Mouse (Mus musculus) B cell, adult 67 days (primary cell): ENCODE data around the gene Cfdp1. TPM values are rescaled to one million over a fixed set of nuclear protein-coding genes. Genes with fewer than 3 reads are reported as not detected.

Experiments
- total RNA-seq, 2 experiments: library from RNA; stranded (reverse); gene quantifications; 4 replicates each; pipeline ENCODE4 v1.2.4; 2023

The Cfdp1 gene
- 10 to 100 TPM; 44.7 to 49.1 TPM for total RNA-seq

DNA sequence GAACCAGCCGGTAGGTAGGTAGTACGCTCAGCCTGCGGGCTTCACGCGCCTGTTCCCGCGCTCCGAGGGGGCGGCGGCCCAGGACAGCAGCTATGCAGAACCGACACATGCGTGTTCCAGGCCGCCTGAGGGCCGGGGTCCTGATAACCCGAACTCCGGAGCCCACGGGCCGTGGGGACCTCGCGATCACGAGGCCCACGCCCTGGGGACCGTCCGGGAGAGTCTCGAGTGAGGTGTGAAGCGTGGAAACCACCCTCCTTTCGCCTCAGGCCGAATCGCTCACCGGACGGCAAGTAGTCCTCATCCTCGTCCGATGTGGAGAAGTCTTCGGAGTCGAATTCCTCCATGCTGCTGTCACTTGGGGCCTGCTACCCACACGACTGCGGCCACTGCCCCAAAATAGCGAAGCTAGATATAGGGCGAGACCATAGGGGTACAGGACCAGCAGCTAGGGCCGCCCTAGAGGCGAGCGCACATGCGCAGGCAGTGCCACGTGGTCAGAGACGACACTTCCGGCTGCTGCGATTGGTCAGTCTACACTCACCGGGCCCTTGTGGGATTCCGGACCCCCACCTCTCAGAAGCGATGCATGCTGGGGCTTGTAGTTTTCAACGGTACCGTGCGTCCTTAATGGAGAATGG, at the start of gene Cfdp1:
Gene Cfdp1 (minus strand): TSS at position 431 of the 641 bp plus-strand sequence.

DNA sequence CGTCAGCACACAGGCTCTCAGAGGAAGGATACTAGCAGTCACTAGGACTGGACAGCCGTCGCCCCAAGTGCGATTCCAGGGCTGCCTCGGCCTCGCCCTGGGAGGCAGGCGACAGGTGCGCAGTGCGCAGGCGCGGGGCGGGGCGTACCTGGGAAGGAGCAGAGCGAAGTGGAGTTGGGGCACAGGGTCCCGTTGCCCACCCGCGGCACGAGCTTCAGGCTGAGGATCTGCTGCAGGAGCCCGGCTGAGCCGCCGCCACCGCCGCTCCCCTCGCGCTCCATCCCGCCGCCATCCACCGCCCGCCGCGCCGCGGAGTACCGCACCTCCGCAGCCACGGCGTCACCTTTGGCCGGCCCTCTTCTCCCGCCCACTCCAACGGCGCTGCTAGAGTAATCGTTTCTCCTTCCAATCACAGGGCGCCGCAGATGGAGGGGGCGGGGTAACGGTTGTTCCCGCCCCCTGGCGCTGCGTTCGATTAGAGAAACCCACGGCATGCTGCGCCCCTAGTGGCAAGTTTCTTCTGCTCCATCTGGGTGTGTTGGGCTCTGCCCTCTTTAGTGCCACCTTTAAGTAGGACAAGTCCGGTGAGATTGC, 22.4 kb upstream of the Cfdp1 start, which contains the start of gene Tmem170:
Gene Tmem170 (minus strand): TSS at position 396 of the 594 bp plus-strand sequence.

DNA sequence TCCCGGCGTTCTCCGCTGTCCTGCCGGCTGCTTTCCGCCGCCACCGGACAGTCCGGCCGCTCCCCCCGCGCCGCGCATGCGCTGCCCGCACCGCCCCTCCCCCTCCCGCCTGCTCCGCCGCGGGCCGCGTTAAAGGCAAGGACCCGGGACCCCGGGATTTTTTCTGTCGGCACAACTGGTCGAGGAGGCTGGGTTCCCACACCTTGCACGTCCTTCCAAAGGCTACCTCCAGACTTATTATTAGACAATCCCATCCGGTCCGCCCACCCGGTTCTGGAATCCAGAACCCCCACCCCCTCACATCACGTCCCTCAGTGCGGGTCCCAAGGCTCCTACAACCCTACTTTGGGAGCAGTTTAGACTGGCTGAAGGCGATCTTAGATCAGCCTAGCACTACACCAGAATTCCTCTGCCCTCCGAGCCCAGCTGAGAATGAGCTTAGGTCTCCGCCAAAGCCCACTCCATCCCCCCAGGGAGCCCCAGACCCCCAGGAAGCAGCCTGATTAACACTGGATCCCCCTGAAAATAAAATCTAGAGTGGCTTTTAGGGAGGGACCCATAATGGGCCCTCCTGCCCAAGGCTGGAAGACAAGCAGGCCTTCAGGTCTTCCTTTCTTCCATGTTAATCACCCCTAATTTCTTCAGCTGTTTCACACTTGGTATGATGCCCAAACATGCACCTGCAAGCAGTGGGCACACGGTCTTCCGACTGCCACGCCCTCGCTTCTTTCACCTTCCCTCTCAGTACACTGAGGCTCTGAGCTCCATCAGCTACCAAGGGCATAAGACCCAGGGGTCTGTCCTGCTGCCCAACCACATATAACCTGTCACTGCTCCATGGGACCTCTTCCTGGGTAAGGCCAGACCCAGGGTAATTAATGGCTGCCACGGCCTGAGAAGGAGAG, 110.0 kb downstream of the Cfdp1 start, which contains the start of gene Bcar1:
Gene Bcar1 (minus strand): TSS at position 18 of the 905 bp plus-strand sequence.

Other genes starting within 250 kb of the Cfdp1 start
- under 1 TPM in 1 of 2 experiments, not detected in 1; 0.23 TPM for gene Ldhd, start 223.9 kb downstream of the Cfdp1 start, total RNA-seq
- gene Zfp1, start 210.9 kb downstream of the Cfdp1 start, total RNA-seq = 10 to 100 TPM; 19.4 to 25.5 TPM
- gene Ctrb1, start 163.3 kb downstream of the Cfdp1 start, total RNA-seq = not detected
- under 1 TPM in 1 of 2 experiments, not detected in 1; 0.33 TPM for gene Bcar1, start 110.5 kb downstream of the Cfdp1 start, total RNA-seq
- 1 to 10 TPM; 4.7 to 5.2 TPM for gene Tmem170, start 22.5 kb upstream of the Cfdp1 start, total RNA-seq
- not detected for gene Chst5, start 56.2 kb upstream of the Cfdp1 start, total RNA-seq
- 1 to 10 TPM; 2.4 to 4.5 TPM for gene Tmem231, start 79.6 kb upstream of the Cfdp1 start, total RNA-seq
- 100 to 1,000 TPM; 112 to 120 TPM for gene Gabarapl2, start 86.4 kb upstream of the Cfdp1 start, total RNA-seq
- 1 to 10 TPM; 7.2 to 7.8 TPM for gene Adat1, start 138.0 kb upstream of the Cfdp1 start, total RNA-seq
- gene Kars, start 157.0 kb upstream of the Cfdp1 start, total RNA-seq = 10 to 100 TPM; 81.5 to 87.8 TPM
- gene Terf2ip, start 157.1 kb upstream of the Cfdp1 start, total RNA-seq = 10 to 100 TPM; 15.7 to 17.5 TPM
- gene Gm6793, start 160.7 kb upstream of the Cfdp1 start, total RNA-seq = not detected